Mouse (Mus musculus): ENCODE measurements around the gene Wapl.

DNA sequence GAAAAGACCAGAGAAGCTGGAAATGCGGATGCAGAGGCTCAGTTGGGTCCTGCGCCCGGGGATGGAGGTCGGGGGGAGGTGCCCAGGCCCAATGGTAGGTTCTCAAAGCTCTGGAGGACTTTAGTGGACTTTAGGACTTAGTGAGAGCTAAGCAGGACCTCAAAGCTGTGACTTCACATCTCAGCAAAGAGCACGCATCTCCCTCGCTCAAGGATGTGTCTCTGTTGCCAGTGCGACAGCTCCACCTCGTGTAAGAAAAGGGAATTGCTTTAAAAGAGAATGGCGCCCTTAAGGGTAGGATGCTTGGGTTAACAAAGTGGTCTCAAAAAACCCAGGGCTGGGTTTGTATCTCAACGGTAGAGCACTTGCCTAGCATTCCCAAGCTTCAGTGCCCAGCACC is 104.1 kb downstream of the Wapl start:
- peak; percentile 96 for TF ChIP-seq CTCF (conservative IDR thresholded peaks at IDR 0.05; ENCODE audit: insufficient read depth, insufficient read length, low read depth, low read length)
- no peak for TF ChIP-seq POLR2A (IDR thresholded peaks at IDR 0.05; ENCODE audit: low read depth, low read length)

Measured in kidney, adult 2 months (tissue).